Mouse (Mus musculus): Measurements from ENCODE around the gene Phlpp1.
A peak's percentile ranks its signal among the peaks of the same experiment; 100 is the strongest.

The Phlpp1 gene

GRCm38 (mm10) chr1:106316641-106317304 lies 145.2 kb downstream of the Phlpp1 start:
- DNase-seq (ENCODE audit: low spot score in 2 of 2), result no peak

GRCm38 (mm10) chr1:106318341-106318740 lies 146.8 kb downstream of the Phlpp1 start:
- DNase-seq (ENCODE audit: low spot score in 2 of 2), result no peak

GRCm38 (mm10) chr1:106320583-106320982 lies 149.0 kb downstream of the Phlpp1 start:
- peak in 1 of 2 experiments; percentile 5 for DNase-seq (ENCODE audit: low spot score in 2 of 2)

GRCm38 (mm10) chr1:106321432-106322126 lies 150.0 kb downstream of the Phlpp1 start:
- DNase-seq (ENCODE audit: low spot score in 2 of 2), result no peak

GRCm38 (mm10) chr1:106326691-106327090 lies 155.1 kb downstream of the Phlpp1 start:
- peak; percentile 10 to 22 for DNase-seq (ENCODE audit: low spot score in 2 of 2)

- no peak for DNase-seq (ENCODE audit: low spot score in 2 of 2)
Measured at GRCm38 (mm10) chr1:106342100-106342499, 170.5 kb downstream of the Phlpp1 start.

- no peak for DNase-seq (ENCODE audit: low spot score in 2 of 2)
Measured at GRCm38 (mm10) chr1:106345265-106345664, 173.7 kb downstream of the Phlpp1 start.

GRCm38 (mm10) chr1:106346776-106347175 lies 175.2 kb downstream of the Phlpp1 start:
- no peak for DNase-seq (ENCODE audit: low spot score in 2 of 2)

GRCm38 (mm10) chr1:106349116-106349515 lies 177.6 kb downstream of the Phlpp1 start:
- DNase-seq (ENCODE audit: low spot score in 2 of 2), result no peak

GRCm38 (mm10) chr1:106351512-106351911 lies 180.0 kb downstream of the Phlpp1 start:
- DNase-seq (ENCODE audit: low spot score in 2 of 2), result no peak

GRCm38 (mm10) chr1:106352801-106353511 lies 181.4 kb downstream of the Phlpp1 start:
- DNase-seq (ENCODE audit: low spot score in 2 of 2), result no peak

- DNase-seq (ENCODE audit: low spot score in 2 of 2), result no peak
Measured at GRCm38 (mm10) chr1:106353993-106354392, 182.4 kb downstream of the Phlpp1 start.

- no peak for DNase-seq (ENCODE audit: low spot score in 2 of 2)
Measured at GRCm38 (mm10) chr1:106359474-106359873, 187.9 kb downstream of the Phlpp1 start.

GRCm38 (mm10) chr1:106362841-106363604 lies 191.5 kb downstream of the Phlpp1 start:
- DNase-seq (ENCODE audit: low spot score in 2 of 2), result no peak

GRCm38 (mm10) chr1:106369330-106369729 lies 197.8 kb downstream of the Phlpp1 start:
- DNase-seq (ENCODE audit: low spot score in 2 of 2), result no peak

GRCm38 (mm10) chr1:106372446-106372845 lies 200.9 kb downstream of the Phlpp1 start:
- no peak for DNase-seq (ENCODE audit: low spot score in 2 of 2)

GRCm38 (mm10) chr1:106373656-106374055 lies 202.1 kb downstream of the Phlpp1 start:
- no peak for DNase-seq (ENCODE audit: low spot score in 2 of 2)

- DNase-seq (ENCODE audit: low spot score in 2 of 2), result no peak
Measured at GRCm38 (mm10) chr1:106374274-106374673, 202.7 kb downstream of the Phlpp1 start.

GRCm38 (mm10) chr1:106374971-106375370 lies 203.4 kb downstream of the Phlpp1 start:
- no peak for DNase-seq (ENCODE audit: low spot score in 2 of 2)

- DNase-seq (ENCODE audit: low spot score in 2 of 2), result no peak
Measured at GRCm38 (mm10) chr1:106376003-106376402, 204.5 kb downstream of the Phlpp1 start.

GRCm38 (mm10) chr1:106380465-106380864 lies 208.9 kb downstream of the Phlpp1 start:
- no peak for DNase-seq (ENCODE audit: low spot score in 2 of 2)

- DNase-seq (ENCODE audit: low spot score in 2 of 2), result no peak
Measured at GRCm38 (mm10) chr1:106386542-106386941, 215.0 kb downstream of the Phlpp1 start.

All from urinary bladder, adult 18-20 months (tissue).